Mouse (Mus musculus): ENCODE data around the gene Cwc22.

The Cwc22 gene

GRCm38 (mm10) chr2:77945596-77946485, at the start of gene Cwc22:
Gene Cwc22 (minus strand): TSS chr2:77946375.
- in situ Hi-C loops (cut with MseI, MboI): no loop called here

GRCm38 (mm10) chr2:77993727-77994401, 47.7 kb upstream of the Cwc22 start:
- in situ Hi-C loops (cut with MseI, MboI): no loop called here

GRCm38 (mm10) chr2:77992951-77993604, 46.9 kb upstream of the Cwc22 start:
- in situ Hi-C loops (cut with MseI, MboI): no loop called here

- in situ Hi-C loops (cut with MseI, MboI): no loop called here
These were observed 44.6 kb upstream of the Cwc22 start for GRCm38 (mm10) chr2:77990820-77991219.

GRCm38 (mm10) chr2:77990121-77990520, 43.9 kb upstream of the Cwc22 start:
- in situ Hi-C loops (cut with MseI, MboI): no loop called here

GRCm38 (mm10) chr2:77989390-77989789, 43.2 kb upstream of the Cwc22 start:
- in situ Hi-C loops (cut with MseI, MboI): no loop called here

- in situ Hi-C loops (cut with MseI, MboI): no loop called here
These were observed 40.0 kb upstream of the Cwc22 start for GRCm38 (mm10) chr2:77985991-77986730.

GRCm38 (mm10) chr2:77984209-77984608, 38.0 kb upstream of the Cwc22 start:
- in situ Hi-C loops (cut with MseI, MboI): no loop called here

- in situ Hi-C loops (cut with MseI, MboI): no loop called here
These were observed 35.7 kb upstream of the Cwc22 start for GRCm38 (mm10) chr2:77981826-77982225.

- in situ Hi-C loops (cut with MseI, MboI): no loop called here
These were observed 34.5 kb upstream of the Cwc22 start for GRCm38 (mm10) chr2:77980696-77981095.

- in situ Hi-C loops (cut with MseI, MboI): no loop called here
These were observed 33.3 kb upstream of the Cwc22 start for GRCm38 (mm10) chr2:77979519-77979918.

GRCm38 (mm10) chr2:77979081-77979480, 32.9 kb upstream of the Cwc22 start:
- in situ Hi-C loops (cut with MseI, MboI): no loop called here

- in situ Hi-C loops (cut with MseI, MboI): no loop called here
These were observed 32.1 kb upstream of the Cwc22 start for GRCm38 (mm10) chr2:77978256-77978655.

- in situ Hi-C loops (cut with MseI, MboI): no loop called here
These were observed 30.2 kb upstream of the Cwc22 start for GRCm38 (mm10) chr2:77976321-77976920.

- in situ Hi-C loops (cut with MseI, MboI): no loop called here
These were observed 29.4 kb upstream of the Cwc22 start for GRCm38 (mm10) chr2:77975606-77976005.

GRCm38 (mm10) chr2:77974986-77975385, 28.8 kb upstream of the Cwc22 start:
- in situ Hi-C loops (cut with MseI, MboI): no loop called here

- in situ Hi-C loops (cut with MseI, MboI): no loop called here
These were observed 28.2 kb upstream of the Cwc22 start for GRCm38 (mm10) chr2:77974366-77974765.

GRCm38 (mm10) chr2:77973296-77973695, 27.1 kb upstream of the Cwc22 start:
- in situ Hi-C loops (cut with MseI, MboI): no loop called here

GRCm38 (mm10) chr2:77972541-77972940, 26.4 kb upstream of the Cwc22 start:
- in situ Hi-C loops (cut with MseI, MboI): no loop called here

- in situ Hi-C loops (cut with MseI, MboI): no loop called here
These were observed 25.7 kb upstream of the Cwc22 start for GRCm38 (mm10) chr2:77971871-77972270.

GRCm38 (mm10) chr2:77971361-77971760, 25.2 kb upstream of the Cwc22 start:
- in situ Hi-C loops (cut with MseI, MboI): no loop called here

All from mouse trophoblast stem cell (cell line).